25 mouse cellular contexts compared by ENCODE assay signal in genomic region chr10:79616376-79616775, GRCm38 (mm10). TPM values are rescaled to one million over a fixed set of nuclear protein-coding genes. Genes with fewer than 3 reads are reported as not detected.
"Had no signal": no experiment of that assay in that cellular context is flagged by ENCODE, and none has a peak within 500 bp of the region (broad histone marks: within the 10 kb centered on the region; RNA-seq: fewer than 3 reads in every experiment).

No protein-coding gene starts in this region.

- ATAC-seq: midbrain, embryonic 15.5 days had no signal

- H3K9me3 ChIP-seq: midbrain, embryonic 12.5 days; midbrain, embryonic 15.5 days; neural tube, embryonic 13.5 days; neural tube, embryonic 15.5 days had no signal

- H3K36me3 ChIP-seq: midbrain, embryonic 15.5 days had no signal

- H3K4me2 ChIP-seq: lung, embryonic 14.5 days; midbrain, embryonic 12.5 days; midbrain, embryonic 15.5 days; neural tube, embryonic 13.5 days; neural tube, embryonic 15.5 days had no signal

- DNase-seq: lung, adult 18-20 months; lung, embryonic 14.5 days; lung, postnatal 10 days; lung, postnatal 4 days; right cerebral cortex, adult 18-20 months; right cerebral cortex, postnatal 25 days; right cerebral cortex, postnatal 4 days; spleen, adult 18-20 months; thymus, adult 18-20 months; thymus, postnatal 14 days; thymus, postnatal 36 days had no signal

- H3K9ac ChIP-seq: lung, embryonic 14.5 days; midbrain, embryonic 12.5 days; midbrain, embryonic 15.5 days; neural tube, embryonic 13.5 days; neural tube, embryonic 15.5 days had no signal

- H3K27ac ChIP-seq: midbrain, embryonic 15.5 days; neural tube, embryonic 13.5 days; neural tube, embryonic 15.5 days had no signal

- H3K4me3 ChIP-seq: midbrain, embryonic 12.5 days; midbrain, embryonic 15.5 days; myocyte; neural tube, embryonic 13.5 days; neural tube, embryonic 15.5 days had no signal

RNA-seq across cellular contexts. Expression of gene C2cd4c, which starts 2.6 kb away (rescaled TPM):
- total RNA-seq: megakaryocyte, adult 5-6 weeks; megakaryocyte-erythroid progenitor cell, adult 5-6 weeks had no signal
- polyA plus RNA-seq: liver, embryonic 16.5 days; lung, embryonic 14.5 days; lung, embryonic 16.5 days; thymus, postnatal 0 days had no signal

RNA-seq across cellular contexts. Expression of gene Shc2, which starts 21.3 kb away (rescaled TPM):
- total RNA-seq: megakaryocyte, adult 5-6 weeks; megakaryocyte-erythroid progenitor cell, adult 5-6 weeks had no signal

RNA-seq across cellular contexts. Expression of gene Odf3l2, which starts 29.2 kb away (rescaled TPM):
- total RNA-seq: megakaryocyte, adult 5-6 weeks; megakaryocyte-erythroid progenitor cell, adult 5-6 weeks had no signal
- polyA plus RNA-seq: liver, embryonic 16.5 days; lung, embryonic 14.5 days; lung, embryonic 16.5 days; midbrain, embryonic 12.5 days; myocyte; neural tube, embryonic 11.5 days; neural tube, embryonic 13.5 days; small intestine, adult 2 months; stomach, embryonic 16.5 days; thymus, postnatal 0 days had no signal

RNA-seq across cellular contexts. Expression of gene Theg, which starts 29.2 kb away (rescaled TPM):
- total RNA-seq: megakaryocyte, adult 5-6 weeks; megakaryocyte-erythroid progenitor cell, adult 5-6 weeks had no signal
- polyA plus RNA-seq: liver, embryonic 16.5 days; lung, embryonic 14.5 days; lung, embryonic 16.5 days; midbrain, embryonic 12.5 days; midbrain, embryonic 15.5 days; myocyte; neural tube, embryonic 11.5 days; neural tube, embryonic 13.5 days; small intestine, adult 2 months; stomach, embryonic 14.5 days; stomach, embryonic 16.5 days; thymus, postnatal 0 days had no signal

RNA-seq across cellular contexts. Expression of gene Madcam1, which starts 48.0 kb away (rescaled TPM):
- total RNA-seq: megakaryocyte, adult 5-6 weeks; megakaryocyte-erythroid progenitor cell, adult 5-6 weeks had no signal
- polyA plus RNA-seq: myocyte had no signal
